In genomic region chr19:14644756-14645155, GRCm38 (mm10) we compare ENCODE assay signal across 22 mouse cellular contexts. TPM values are rescaled to one million over a fixed set of nuclear protein-coding genes. Genes with fewer than 3 reads are reported as not detected.
DNase-seq lines count a peak whose midpoint lies in the region.
"Had no signal": no experiment of that assay in that cellular context is flagged by ENCODE, and none has a peak within 500 bp of the region (broad histone marks: within the 10 kb centered on the region; RNA-seq: fewer than 3 reads in every experiment).

No protein-coding gene starts in this region.

- H3K27me3 ChIP-seq in heart, embryonic 10.5 days (ENCODE audit: insufficient read depth, poor library complexity, severe bottlenecking), result no peaks in the 10 kb centered on the region
- H3K27me3 ChIP-seq: CH12.LX had no signal

- H3K27ac ChIP-seq in heart, embryonic 10.5 days, result no peak overlapping the region

- H3K4me3 ChIP-seq in heart, embryonic 10.5 days, result no peak overlapping the region

- 77% methylated on average over 3 of the region's 3 CpGs for WGBS in heart, embryonic 10.5 days

- intact Hi-C loops in gastrocnemius, postnatal 14 days (cut with DNase I; ENCODE audit: low total_unique reads), result no loop called here

- peak; percentile 55 for DNase-seq in heart, adult 11 months
- DNase-seq in heart, embryonic 10.5 days (ENCODE audit: low spot score), result no peak
- DNase-seq in ES-CJ7 (ENCODE audit: low read depth, low spot score) (peak; percentile 68), R1 (ENCODE audit: low read depth, low spot score) (peak; percentile 89), ZHBTc4 (ENCODE audit: low read depth, low spot score) (peak; percentile 67)
- no peak for DNase-seq in gastrocnemius, postnatal 14 days
- DNase-seq in cerebellum, adult 18-20 months, result no peak
- DNase-seq in adrenal gland, adult 2 months, result no peak
- DNase-seq: adrenal gland, adult 8-10 months; adrenal gland, postnatal 10 days; adrenal gland, postnatal 14 days; adrenal gland, postnatal 25 days; adrenal gland, postnatal 36 days; B cell, adult 2 months; cerebellum, adult 11 months; cerebellum, adult 11-12 months; cerebellum, adult 2 months; cerebellum, adult 8-10 months; cerebellum, adult 9-10 months; cerebellum, adult 9-11 months had no signal

- H3K9me3 ChIP-seq in heart, embryonic 10.5 days, result no peaks in the 10 kb centered on the region
- H3K9me3 ChIP-seq: G1E had no signal

- H3K4me1 ChIP-seq in heart, embryonic 10.5 days, result no peaks in the 10 kb centered on the region

- H3K36me3 ChIP-seq in heart, embryonic 10.5 days, result no peaks in the 10 kb centered on the region
- H3K36me3 ChIP-seq: G1E had no signal

RNA-seq across cellular contexts. Expression of gene Tle4, which starts 46.9 kb away (rescaled TPM):
- polyA plus RNA-seq in heart, embryonic 10.5 days (2016; fragmentation: Nextera tagmentation; extraction: Ambion mirVana), result 7.6 and 10.6 TPM in 2 replicates
- 10 to 100 TPM; 14.6 to 25.9 TPM for total RNA-seq in gastrocnemius, postnatal 14 days (2021)
- 10 to 100 TPM in 1 of 2 experiments, 1 to 10 TPM in 1; 7.8 to 11.2 TPM for total RNA-seq in adrenal gland, adult 2 months (2021)
- polyA plus RNA-seq in adrenal gland, adult 2 months (2012; rRNA removed), result 5.2 and 6.0 TPM in 2 replicates

Comparison
In these comparisons a context has a peak if more than half of its experiments do, and no peak if none do; other contexts are left out.
1. DNase-seq: peak in heart, adult 11 months (single experiment), ES-CJ7 (single experiment), R1 (single experiment) and ZHBTc4 (single experiment); none in heart, embryonic 10.5 days (single experiment), gastrocnemius, postnatal 14 days (single experiment), cerebellum, adult 18-20 months (0 of 2) and adrenal gland, adult 2 months (single experiment).